Mouse (Mus musculus) CH12.LX (cell line): ENCODE measurements at regions not wholly inside any gene's neighbourhood (a gene's known extent, or its start where the extent isn't known, plus 50 kb on each side); places are given as distances from the start of the nearest gene placed in this dataset.

Experiments used
- DNase-seq: peaks from one replicate; pipeline ENCODE4 v3.0.0-alpha.2; 2013; ENCODE audit errors: extremely low read depth
- H3K27ac ChIP-seq: 2 replicates; pipeline ENCODE4 v1.5.1; 2012; ENCODE audit warnings: low read depth, mild to moderate bottlenecking, control low read depth, moderate library complexity; ENCODE audit not compliant: insufficient read depth
- H3K27me3 ChIP-seq: replicated peaks from 2 replicates; pipeline ENCODE3; 2012; ENCODE audit warnings: inconsistent platforms
- H3K36me3 ChIP-seq, 2 experiments: replicated peaks in 1 of 2; 2 replicates each; pipeline versions ENCODE3 to v1.6.1; 2012; ENCODE audit warnings: inconsistent platforms in 1 of 2, low read length in 1 of 2, mild to moderate bottlenecking in 1 of 2, mixed read lengths in 1 of 2, moderate library complexity in 1 of 2; ENCODE audit not compliant: control insufficient read depth in 1 of 2, insufficient read depth in 1 of 2
- H3K4me1 ChIP-seq, 2 experiments: 2 replicates each; pipeline ENCODE4 v1.6.1; 2012; ENCODE audit warnings: inconsistent platforms in 1 of 2, moderate library complexity in 1 of 2; ENCODE audit not compliant: insufficient read depth in 2 of 2, control insufficient read depth in 1 of 2
- H3K4me2 ChIP-seq: 2 replicates; pipeline ENCODE4 v1.6.1; 2012; ENCODE audit warnings: low read depth, mild to moderate bottlenecking, control low read depth; ENCODE audit not compliant: poor library complexity, insufficient read depth, severe bottlenecking
- H3K4me3 ChIP-seq, 3 experiments: fragments of 150-350 bp in 1 of 3; sonication (generic) in 1 of 3; replicated peaks in 1 of 3; 2 replicates each; pipeline versions ENCODE3 to v1.5.1; 2011 to 2012; ENCODE audit warnings: low read depth in 2 of 3, low read length in 2 of 3, mild to moderate bottlenecking in 2 of 3, moderate library complexity in 2 of 3, control low read depth in 1 of 3, improper control_type of control experiment in 1 of 3, inconsistent platforms in 1 of 3, mixed read lengths in 1 of 3; ENCODE audit not compliant: poor library complexity in 1 of 3
- H3K79me2 ChIP-seq: replicated peaks from 2 replicates; pipeline ENCODE4 v1.6.1; 2012; ENCODE audit warnings: mild to moderate bottlenecking, moderate library complexity; ENCODE audit not compliant: control insufficient read depth, poor library complexity, insufficient read depth, severe bottlenecking; ENCODE audit errors: extremely low read depth
- H3K9ac ChIP-seq: 2 replicates; pipeline ENCODE4 v1.6.1; 2012; ENCODE audit warnings: low read depth, mild to moderate bottlenecking, control low read depth, moderate library complexity; ENCODE audit not compliant: insufficient read depth
- H3K9me3 ChIP-seq: replicated peaks from 2 replicates; pipeline ENCODE3; 2012; ENCODE audit warnings: low read length, inconsistent platforms, mixed read lengths
- BHLHE40 ChIP-seq: IDR thresholded peaks from 2 replicates; pipeline ENCODE4 v1.6.1; 2011; ENCODE audit warnings: mild to moderate bottlenecking, low read depth, low read length, improper control_type of control experiment
- CHD1 ChIP-seq: IDR thresholded peaks from 2 replicates; pipeline ENCODE4 v1.6.1; 2012; ENCODE audit warnings: low read depth, low read length, improper control_type of control experiment, inconsistent platforms
- CTCF ChIP-seq, 2 experiments: IDR thresholded peaks in 1 of 2; conservative IDR thresholded peaks in 1 of 2; 2 replicates each; pipeline ENCODE4 v1.5.1; 2011 to 2012; ENCODE audit warnings: low read depth in 2 of 2, low read length in 2 of 2, improper control_type of control experiment in 1 of 2, inconsistent platforms in 1 of 2, mild to moderate bottlenecking in 1 of 2, moderate library complexity in 1 of 2
- E2F4 ChIP-seq: IDR thresholded peaks from 2 replicates; pipeline ENCODE4 v1.6.1; 2011; ENCODE audit warnings: low read depth, low read length, improper control_type of control experiment; ENCODE audit not compliant: insufficient replicate concordance
- EP300 ChIP-seq: IDR thresholded peaks from 2 replicates; pipeline ENCODE4 v1.6.1; 2011; ENCODE audit warnings: low read length, improper control_type of control experiment
- GABPA ChIP-seq: IDR thresholded peaks from 2 replicates; pipeline ENCODE4 v1.6.1; 2012; ENCODE audit warnings: low read depth, low read length, improper control_type of control experiment, inconsistent platforms; ENCODE audit not compliant: insufficient replicate concordance
- IRF4 ChIP-seq: IDR thresholded peaks from 2 replicates; pipeline ENCODE4 v1.6.1; 2014; ENCODE audit warnings: low read depth, mild to moderate bottlenecking, inconsistent platforms, low read length, improper control_type of control experiment
- JUND ChIP-seq: conservative IDR thresholded peaks from 2 replicates; pipeline ENCODE4 v1.6.1; 2011; ENCODE audit warnings: low read depth, low read length, improper control_type of control experiment
- MAFK ChIP-seq: IDR thresholded peaks from 2 replicates; pipeline ENCODE4 v1.6.1; 2011; ENCODE audit warnings: low read length, improper control_type of control experiment; ENCODE audit not compliant: insufficient replicate concordance
- MAX ChIP-seq: IDR thresholded peaks from 2 replicates; pipeline ENCODE4 v1.6.1; 2011; ENCODE audit warnings: low read length, improper control_type of control experiment
- MEF2A ChIP-seq: IDR thresholded peaks from 2 replicates; pipeline ENCODE4 v1.6.1; 2014; ENCODE audit warnings: low read depth, mild to moderate bottlenecking, inconsistent platforms, low read length, improper control_type of control experiment, borderline replicate concordance
- MXI1 ChIP-seq: IDR thresholded peaks from 2 replicates; pipeline ENCODE4 v1.6.1; 2011; ENCODE audit warnings: mild to moderate bottlenecking, low read depth, low read length, improper control_type of control experiment
- MYC ChIP-seq: IDR thresholded peaks from 2 replicates; pipeline ENCODE4 v1.6.1; 2011; ENCODE audit warnings: low read depth, mild to moderate bottlenecking, improper control_type of control experiment, low read length
- NELFE ChIP-seq: IDR thresholded peaks from 2 replicates; pipeline ENCODE4 v1.6.1; 2011; ENCODE audit warnings: low read depth, low read length, improper control_type of control experiment
- POLR2A ChIP-seq: IDR thresholded peaks from 2 replicates; pipeline ENCODE4 v1.6.1; 2011; ENCODE audit warnings: low read depth, mild to moderate bottlenecking, improper control_type of control experiment, low read length
- POLR2AphosphoS2 ChIP-seq: IDR thresholded peaks from 2 replicates; pipeline ENCODE4 v1.6.1; 2011; ENCODE audit warnings: low read depth, low read length, improper control_type of control experiment
- RAD21 ChIP-seq: IDR thresholded peaks from 2 replicates; pipeline ENCODE4 v1.6.1; 2011; ENCODE audit warnings: low read depth, mild to moderate bottlenecking, low read length, improper control_type of control experiment, moderate library complexity
- RCOR1 ChIP-seq: conservative IDR thresholded peaks from 2 replicates; pipeline ENCODE4 v1.6.1; 2012; ENCODE audit warnings: low read depth, mild to moderate bottlenecking, inconsistent platforms, low read length, improper control_type of control experiment
- SIN3A ChIP-seq: IDR thresholded peaks from 2 replicates; pipeline ENCODE4 v1.6.1; 2012; ENCODE audit warnings: low read length, improper control_type of control experiment, inconsistent platforms
- TBP ChIP-seq: conservative IDR thresholded peaks from 2 replicates; pipeline ENCODE4 v1.6.1; 2011; ENCODE audit warnings: low read depth, low read length, improper control_type of control experiment
- USF1 ChIP-seq: IDR thresholded peaks from 2 replicates; pipeline ENCODE4 v1.6.1; 2014; ENCODE audit warnings: low read depth, mild to moderate bottlenecking, inconsistent platforms, low read length, improper control_type of control experiment
- USF2 ChIP-seq: conservative IDR thresholded peaks from 2 replicates; pipeline ENCODE4 v1.6.1; 2011; ENCODE audit warnings: low read depth, low read length, improper control_type of control experiment
- ZMIZ1 ChIP-seq: IDR thresholded peaks from 2 replicates; pipeline ENCODE4 v1.6.1; 2012; ENCODE audit warnings: low read depth, mild to moderate bottlenecking, inconsistent platforms, low read length, improper control_type of control experiment
- ZNF384 ChIP-seq: IDR thresholded peaks from 2 replicates; pipeline ENCODE4 v1.6.1; 2012; ENCODE audit warnings: low read depth, low read length, improper control_type of control experiment, inconsistent platforms
- dilution Hi-C: fragments of 300-500 bp; cut with MboI; formaldehyde crosslinking; loops from 2 replicates; pipeline ENCODE4 v1.14.3; 2020; ENCODE audit warnings: low sequenced_read_pairs; ENCODE audit not compliant: extremely low pct_unique_long_range_greater_than_20kb, extremely low pct_ligation_motif_present
- in situ Hi-C: fragments of 300-500 bp; cut with MboI; formaldehyde crosslinking; loops from 3 replicates; pipeline ENCODE4 v1.14.3; 2019; ENCODE audit warnings: low sequenced_read_pairs, low pct_ligation_motif_present, low pct_unique_long_range_greater_than_20kb, mixed read lengths

DNA sequence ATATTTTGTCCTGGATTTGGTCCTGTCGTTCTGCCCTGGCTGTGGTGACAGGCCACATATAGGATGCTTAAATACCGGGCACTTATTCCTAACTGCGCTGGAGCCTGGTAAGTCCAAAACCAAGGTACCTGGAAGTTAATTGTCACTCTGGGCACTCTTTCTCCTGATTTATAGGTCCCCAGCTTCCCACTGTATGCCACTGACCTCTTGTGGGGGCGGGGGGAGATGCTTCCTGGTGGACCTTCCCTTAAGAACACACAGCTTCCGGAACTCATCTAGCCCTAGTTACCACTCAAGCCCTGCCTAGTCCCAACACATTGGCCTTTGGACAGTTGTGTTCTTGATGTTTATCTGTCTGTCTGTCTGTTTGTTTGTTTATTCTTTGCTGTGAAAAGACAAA, 165.3 kb upstream of the Ppp2r2d start (continued):
- TF ChIP-seq RAD21 (no peak), MXI1 (no peak)

DNA sequence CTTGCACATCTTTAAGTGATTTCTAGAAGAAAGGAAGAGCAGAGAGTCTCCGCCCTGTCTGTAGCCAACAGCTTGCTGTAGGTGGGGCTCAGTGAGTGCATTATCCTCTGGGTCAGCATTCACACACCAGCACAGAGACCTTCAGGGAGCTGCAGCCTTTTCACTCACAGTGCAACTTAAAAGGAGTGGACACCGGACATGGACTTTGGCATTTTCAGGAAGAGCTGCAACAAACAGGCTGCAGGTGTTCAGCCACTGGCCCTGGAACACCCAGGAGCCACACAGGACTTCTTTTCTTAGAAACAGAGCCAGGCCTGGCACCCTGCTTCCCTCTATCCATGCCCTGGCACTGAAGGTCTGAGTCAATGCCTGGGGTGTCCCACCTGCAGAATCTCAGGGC, 166.3 kb upstream of the Ppp2r2d start:
- Histone ChIP-seq H3K9me3 (no peaks in the 10 kb centered on the region), H3K27ac (no peak overlapping the region), H3K27me3 (peaks cover 68% of the 10 kb centered on the region), H3K9ac (no peak overlapping the region), H3K4me1 (no peaks in the 10 kb centered on the region), H3K4me2 (no peak overlapping the region), H3K79me2 (no peaks in the 10 kb centered on the region), H3K36me3 (no peaks in the 10 kb centered on the region), H3K4me3 (no peak overlapping the region)
- TF ChIP-seq NELFE (no peak), POLR2AphosphoS2 (no peak), CHD1 (no peak), IRF4 (no peak), MAX (no peak), USF2 (no peak), BHLHE40 (no peak), EP300 (no peak), TBP (no peak), USF1 (no peak), ZMIZ1 (no peak), RCOR1 (no peak), E2F4 (no peak)
- no peak for DNase-seq
- in situ Hi-C loops (no loop called here), dilution Hi-C loops (no loop called here)

DNA sequence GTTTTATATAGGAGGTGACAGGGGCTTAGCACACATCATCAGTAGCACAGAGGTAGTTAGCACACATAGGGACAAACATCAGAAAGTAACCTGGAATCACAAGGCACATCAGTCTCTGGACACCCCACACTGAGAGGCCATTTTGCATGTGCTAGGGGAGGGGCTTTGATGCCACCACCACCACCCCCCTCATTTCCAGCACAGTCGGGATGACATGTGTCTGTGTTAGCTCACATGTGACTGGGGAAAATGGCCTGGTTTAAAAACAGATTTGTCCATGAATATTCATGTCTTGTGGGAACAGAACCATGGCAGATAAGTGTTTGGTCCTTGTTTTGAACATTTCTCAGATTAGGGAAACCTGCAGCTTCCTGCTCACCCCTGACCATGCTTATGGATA, 172.9 kb upstream of the Ppp2r2d start:
- dilution Hi-C loops, result no loop called here
- no peak for DNase-seq
- Histone ChIP-seq H3K9ac (no peak overlapping the region), H3K4me3 (no peak overlapping the region), H3K4me2 (no peak overlapping the region), H3K36me3 (no peaks in the 10 kb centered on the region), H3K79me2 (no peaks in the 10 kb centered on the region), H3K4me1 (no peaks in the 10 kb centered on the region), H3K27me3 (peaks cover 69% of the 10 kb centered on the region), H3K9me3 (no peaks in the 10 kb centered on the region), H3K27ac (no peak overlapping the region)
- TF ChIP-seq SIN3A (no peak), GABPA (no peak), ZNF384 (no peak), MYC (no peak), CTCF (conservative IDR thresholded peaks at IDR 0.05 in 1 of 2, IDR thresholded peaks at IDR 0.05 in 1 of 2; ENCODE audit: low read depth in 2 of 2, low read length in 2 of 2) (no peak), MEF2A (no peak), POLR2A (no peak), MAFK (no peak), JUND (no peak)
- in situ Hi-C loops, result no loop called here
